Mouse (Mus musculus) brain, embryonic 14.5 days (tissue): Measurements from ENCODE around the gene Slc35a2.
"Not testable (repeated sequence)": the region's sequence is repeated elsewhere in the genome, so short reads cannot be mapped to it uniquely, and the experiment has no call there.

Experiments used
- CTCF ChIP-seq: fragments of 200-500 bp; IDR thresholded peaks from 2 replicates; pipeline ENCODE4 v1.5.1; 2012; ENCODE audit warnings: inconsistent platforms, mild to moderate bottlenecking, moderate library complexity, borderline replicate concordance; ENCODE audit not compliant: insufficient read depth, insufficient read length; ENCODE audit errors: extremely low read depth
- POLR2A ChIP-seq: fragments of 200-500 bp; IDR thresholded peaks from 2 replicates; pipeline ENCODE4 v1.6.1; 2012; ENCODE audit warnings: mild to moderate bottlenecking, inconsistent platforms, borderline replicate concordance; ENCODE audit not compliant: poor library complexity, insufficient read depth, insufficient read length, severe bottlenecking; ENCODE audit errors: extremely low read depth

GRCm38 (mm10) chrX:7917960-7918359 lies 34.1 kb downstream of the Slc35a2 start:
- TF ChIP-seq CTCF, POLR2A: not testable (repeated sequence)
